Comparison of ENCODE assay signal across 18 mouse cellular contexts in the genomic region with DNA sequence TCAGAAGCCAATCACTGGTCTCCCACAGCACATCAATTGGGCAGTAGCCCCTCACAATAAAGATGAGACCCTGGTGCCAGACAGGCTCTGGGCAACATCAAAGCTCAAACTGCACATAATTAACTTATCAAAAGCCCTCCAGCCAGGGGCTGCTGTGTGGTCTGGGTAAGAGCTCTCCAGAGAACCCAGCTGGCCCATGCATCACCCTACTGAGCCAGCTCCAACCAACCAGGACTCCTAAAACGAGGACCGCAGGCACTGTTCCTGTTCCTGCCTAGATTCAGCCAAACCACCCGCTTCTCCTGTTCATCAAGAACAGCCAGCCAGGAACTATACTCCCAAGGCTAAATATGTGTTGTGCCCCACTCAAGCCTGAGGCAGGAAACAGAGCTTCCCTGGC.
DNase-seq lines count a peak whose midpoint lies in the region.
"Had no signal": no experiment of that assay in that cellular context is flagged by ENCODE, and none has a peak within 500 bp of the region (broad histone marks: within the 10 kb centered on the region; RNA-seq: fewer than 3 reads in every experiment).

No protein-coding gene starts in this region.

- peaks cover 15% of the 10 kb centered on the region for H3K4me1 ChIP-seq in limb, embryonic 10.5 days
- H3K4me1 ChIP-seq: embryonic facial prominence, embryonic 15.5 days; forebrain, embryonic 10.5 days; hindbrain, embryonic 10.5 days had no signal

- H3K27me3 ChIP-seq in limb, embryonic 10.5 days (ENCODE audit: low read depth, poor library complexity, severe bottlenecking), result 0 out of 2 replicates have a peak, but pooled peaks cover 5% of the 10 kb centered on the region
- H3K27me3 ChIP-seq: CH12.LX; embryonic facial prominence, embryonic 15.5 days; heart, embryonic 12.5 days; hindbrain, embryonic 15.5 days had no signal

- 0 out of 2 replicates have a peak overlapping the region, but pooled peaks have one; percentile 10 for H3K27ac ChIP-seq in limb, embryonic 10.5 days
- H3K27ac ChIP-seq: embryonic facial prominence, embryonic 15.5 days; forebrain, embryonic 10.5 days; gastrocnemius, adult 2 months; hindbrain, embryonic 10.5 days; hindbrain, embryonic 15.5 days had no signal

- intact Hi-C loops in left cerebral cortex, postnatal 4 days (cut with DNase I), result no loop called here
- intact Hi-C loops in left cerebral cortex, postnatal 25 days (cut with DNase I), result no loop called here

- 62% methylated on average over 3 of the region's 3 CpGs for WGBS in limb, embryonic 10.5 days

- DNase-seq in cerebellum, postnatal 14 days, result peak; percentile 24 to 44
- no peak for DNase-seq in cerebellum, adult 11 months
- peak; percentile 63 for DNase-seq in left cerebral cortex, postnatal 4 days
- DNase-seq in left cerebral cortex, postnatal 25 days (ENCODE audit: low spot score in 2 of 2), result no peak
- peak; percentile 59 for DNase-seq in MN1 (ENCODE audit: low spot score)
- DNase-seq in limb, embryonic 10.5 days (ENCODE audit: low spot score), result no peak
- DNase-seq: adrenal gland, adult 8-10 months; adrenal gland, postnatal 36 days; embryo, embryonic 11 days; gastrocnemius, adult 2 months; gastrocnemius, postnatal 25 days had no signal

- H3K4me3 ChIP-seq in limb, embryonic 10.5 days, result no peak overlapping the region
- H3K4me3 ChIP-seq: embryonic facial prominence, embryonic 15.5 days; erythroblast, embryonic 14.5 days; forebrain, embryonic 10.5 days; gastrocnemius, adult 2 months; heart, embryonic 12.5 days; hindbrain, embryonic 10.5 days; hindbrain, embryonic 15.5 days had no signal

- H3K9me3 ChIP-seq in limb, embryonic 10.5 days (replicated peaks), result no peaks in the 10 kb centered on the region
- H3K9me3 ChIP-seq: embryonic facial prominence, embryonic 15.5 days; forebrain, embryonic 10.5 days; heart, embryonic 12.5 days; hindbrain, embryonic 10.5 days; hindbrain, embryonic 15.5 days had no signal

- H3K36me3 ChIP-seq in limb, embryonic 10.5 days, result peaks cover 48% of the 10 kb centered on the region
- H3K36me3 ChIP-seq: embryonic facial prominence, embryonic 15.5 days; forebrain, embryonic 10.5 days; heart, embryonic 12.5 days; hindbrain, embryonic 15.5 days had no signal

Comparison
In these comparisons a context has a peak if more than half of its experiments do, and no peak if none do; other contexts are left out.
1. DNase-seq: peak in cerebellum, postnatal 14 days (2 of 2), left cerebral cortex, postnatal 4 days (single experiment) and MN1 (single experiment); none in cerebellum, adult 11 months (single experiment), left cerebral cortex, postnatal 25 days (0 of 2) and limb, embryonic 10.5 days (single experiment).